Mouse (Mus musculus): Measurements from ENCODE around the gene Kdm4b.

Gene Kdm4b

DNA sequence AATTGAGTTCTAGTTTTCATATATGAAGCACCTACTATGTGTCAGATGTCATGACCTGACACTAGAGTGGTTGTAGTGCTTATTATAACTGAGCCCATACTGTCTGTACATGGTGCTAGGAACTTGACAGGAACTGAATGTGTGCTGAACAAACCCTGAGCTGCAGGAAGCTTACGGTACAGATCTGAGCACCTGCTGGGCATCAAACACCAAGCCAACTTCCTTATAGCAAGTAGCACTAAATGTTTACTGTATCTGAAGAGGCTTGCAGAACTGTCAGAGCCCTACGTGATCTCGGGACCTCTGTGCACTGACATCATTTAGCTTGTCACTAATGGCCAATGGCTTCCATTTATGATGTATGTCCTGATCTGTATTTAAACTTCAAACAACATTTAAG is 105.7 kb downstream of the Kdm4b start:
- DNase-seq (ENCODE audit: extremely low read depth, low read depth), result no peak

DNA sequence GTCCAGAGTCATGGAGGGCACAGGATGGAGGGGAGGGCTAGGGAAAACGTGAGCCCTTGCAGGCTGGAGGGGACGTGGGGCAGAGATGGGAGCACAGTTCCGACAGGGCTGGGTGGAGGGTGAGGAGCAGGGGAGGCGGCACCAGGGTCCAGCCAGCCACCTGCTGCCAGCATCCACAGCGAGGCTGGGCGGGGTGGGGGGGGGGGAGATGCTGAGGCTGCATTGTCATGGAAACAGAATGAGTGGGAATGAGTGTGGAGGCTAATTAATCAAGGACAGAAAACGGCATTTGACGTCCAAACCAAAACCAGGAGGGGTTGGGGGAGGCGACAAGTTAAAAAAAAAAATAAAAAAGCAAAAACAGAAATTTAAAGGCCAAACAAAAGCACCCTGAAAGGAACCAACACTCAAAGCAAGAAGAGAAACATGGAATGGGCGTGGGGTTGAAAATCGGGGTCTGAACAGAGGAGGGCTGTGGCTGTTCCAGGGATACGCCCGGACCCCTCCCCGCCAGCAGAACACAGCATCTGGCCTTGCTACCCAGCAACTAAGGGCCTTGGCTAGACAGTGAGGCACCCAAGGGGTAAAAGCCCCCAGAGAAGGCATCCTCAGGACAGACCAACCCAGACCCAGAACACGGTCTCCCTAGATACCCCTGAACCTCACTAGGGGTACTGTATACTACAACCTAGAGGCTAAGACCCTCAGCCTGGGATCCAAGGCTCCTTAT is 114.0 kb downstream of the Kdm4b start:
- no peak for DNase-seq (ENCODE audit: extremely low read depth, low read depth)

- DNase-seq (ENCODE audit: extremely low read depth, low read depth), result no peak
Measured at GRCm38 (mm10) chr17:56442316-56442715, 116.5 kb downstream of the Kdm4b start.

DNA sequence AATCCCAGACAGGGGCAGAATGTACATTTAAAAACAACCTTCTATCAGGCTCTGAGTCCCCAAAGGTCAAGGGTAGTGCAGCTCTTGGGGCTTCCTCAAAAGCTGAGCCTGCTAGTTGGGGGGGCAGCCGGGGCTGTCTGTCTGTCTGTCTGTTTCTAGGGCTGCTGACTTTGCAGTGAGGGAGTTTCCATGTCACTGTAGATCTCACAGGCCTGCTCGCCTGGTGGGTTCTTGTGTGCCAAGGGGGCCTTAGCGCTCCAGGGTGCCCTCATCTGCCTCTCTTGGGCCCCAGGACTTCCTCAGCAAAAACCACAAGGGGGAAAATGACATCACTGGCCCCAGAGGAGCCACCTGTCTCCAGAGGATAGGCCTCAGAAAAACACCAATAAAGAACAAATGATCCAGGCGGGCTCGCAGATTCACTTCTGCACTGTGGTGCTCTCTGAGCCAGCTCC is 117.5 kb downstream of the Kdm4b start:
- no peak for DNase-seq (ENCODE audit: extremely low read depth, low read depth)

- no peak for DNase-seq (ENCODE audit: extremely low read depth, low read depth)
Measured at GRCm38 (mm10) chr17:56444771-56445170, 118.9 kb downstream of the Kdm4b start.

DNA sequence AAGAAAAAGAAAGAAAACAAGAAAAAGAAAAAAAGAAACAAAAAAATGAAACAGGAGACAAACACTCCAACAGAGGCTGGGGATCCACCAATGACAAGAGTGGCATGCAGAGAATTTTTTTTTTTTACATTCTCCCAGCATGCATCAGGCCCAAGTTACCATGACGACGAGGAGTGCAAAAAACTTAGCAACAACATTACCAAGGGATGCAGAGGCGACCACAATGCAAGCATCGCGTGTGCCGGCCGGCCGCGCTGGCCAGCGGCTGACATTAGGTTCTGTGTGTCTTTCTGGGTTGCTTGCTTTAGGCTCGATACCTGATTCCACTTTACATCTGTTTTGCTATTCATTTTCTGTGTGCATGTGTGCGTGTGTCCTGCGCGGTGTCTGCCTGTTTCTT is 119.5 kb downstream of the Kdm4b start:
- DNase-seq (ENCODE audit: extremely low read depth, low read depth), result no peak

- DNase-seq (ENCODE audit: extremely low read depth, low read depth), result no peak
Measured at GRCm38 (mm10) chr17:56447716-56448115, 121.9 kb downstream of the Kdm4b start.
